Mouse (Mus musculus) cerebellum, adult 9-11 months (tissue): Measurements from ENCODE around the gene Tbc1d25.
A peak's percentile ranks its signal among the peaks of the same experiment; 100 is the strongest.

ENCODE experiments used
- DNase-seq: peaks from one replicate; pipeline ENCODE4 v3.0.0; 2022

Tbc1d25 gene

DNA sequence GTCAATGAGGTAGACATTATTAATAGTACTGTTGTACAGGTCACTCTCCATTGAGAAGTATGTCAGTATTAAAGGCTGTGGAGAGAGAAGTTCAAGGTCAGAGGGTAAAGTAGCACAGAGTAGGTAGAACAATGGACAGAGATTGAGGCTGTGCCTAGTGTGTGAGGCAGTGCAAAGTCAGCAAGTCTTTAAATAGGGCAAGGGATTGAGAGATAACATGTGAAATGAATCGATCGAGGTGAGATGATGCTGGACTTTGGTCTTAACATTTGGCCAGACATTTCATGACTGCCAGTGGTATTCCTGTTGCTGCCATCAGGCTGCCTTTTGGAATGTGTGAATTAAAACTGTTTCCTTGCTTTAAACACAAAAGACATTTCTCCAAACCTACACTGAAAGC is 2.9 kb upstream of the Tbc1d25 start:
- no peak for DNase-seq

DNA sequence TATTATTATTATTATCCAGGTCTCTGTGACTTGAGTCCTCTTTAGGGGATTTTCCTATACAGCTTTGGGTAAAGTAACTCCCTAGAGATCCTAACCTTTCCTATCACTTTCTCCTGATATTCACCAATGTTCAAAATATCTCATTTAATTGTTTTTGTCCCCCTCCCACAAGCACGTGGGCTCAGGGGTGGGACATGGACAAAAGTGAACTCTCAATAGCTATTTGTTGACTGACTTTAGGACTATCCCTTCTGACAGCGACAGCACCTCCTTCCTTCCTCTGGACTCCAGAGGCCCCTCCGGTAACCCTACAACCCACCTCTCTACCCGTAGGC is 845 bp downstream of the Tbc1d25 start:
- DNase-seq: no peak

DNA sequence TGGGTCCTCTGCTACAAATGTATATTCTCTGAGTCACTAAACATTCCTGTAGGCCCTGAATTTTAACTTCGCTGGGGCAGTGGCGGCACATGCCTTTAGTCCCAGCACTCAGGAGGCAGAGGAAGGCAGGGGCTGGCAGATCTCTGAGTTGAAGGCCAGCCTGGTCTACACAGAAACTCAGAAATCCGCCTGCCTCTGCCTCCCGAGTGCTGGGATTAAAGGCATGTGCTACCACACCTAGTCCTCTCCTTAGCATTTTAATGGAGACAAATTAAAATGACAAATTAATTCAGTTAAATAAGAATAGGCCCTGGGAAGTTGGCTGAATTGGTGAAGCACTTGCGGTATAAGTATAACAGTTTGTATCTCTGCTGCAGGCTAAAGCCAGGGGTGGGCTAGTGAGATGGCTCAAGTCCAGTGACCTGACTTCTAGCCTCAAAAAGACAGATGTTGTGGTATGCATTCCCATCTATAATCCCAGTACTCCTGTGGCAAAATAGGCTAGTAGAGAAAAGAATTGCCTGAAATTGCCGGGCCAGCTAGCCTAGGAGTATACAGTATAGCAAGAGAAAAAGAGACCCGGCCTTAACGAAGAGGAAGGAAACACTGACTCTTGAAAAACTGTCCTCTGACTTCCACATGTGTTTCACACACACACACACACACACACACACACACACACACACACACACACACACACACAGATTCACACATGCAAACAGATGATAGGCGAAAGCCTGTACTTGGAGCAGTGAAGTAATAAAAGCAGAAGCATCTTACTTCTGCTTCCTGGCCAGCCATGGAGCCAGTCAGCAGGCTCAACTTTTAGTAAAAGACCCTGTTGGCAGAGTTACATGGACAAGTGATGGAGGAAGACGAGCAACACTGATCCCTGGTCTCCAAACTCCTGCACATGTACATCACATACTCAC is 8.0 kb downstream of the Tbc1d25 start:
- DNase-seq: no peak

DNA sequence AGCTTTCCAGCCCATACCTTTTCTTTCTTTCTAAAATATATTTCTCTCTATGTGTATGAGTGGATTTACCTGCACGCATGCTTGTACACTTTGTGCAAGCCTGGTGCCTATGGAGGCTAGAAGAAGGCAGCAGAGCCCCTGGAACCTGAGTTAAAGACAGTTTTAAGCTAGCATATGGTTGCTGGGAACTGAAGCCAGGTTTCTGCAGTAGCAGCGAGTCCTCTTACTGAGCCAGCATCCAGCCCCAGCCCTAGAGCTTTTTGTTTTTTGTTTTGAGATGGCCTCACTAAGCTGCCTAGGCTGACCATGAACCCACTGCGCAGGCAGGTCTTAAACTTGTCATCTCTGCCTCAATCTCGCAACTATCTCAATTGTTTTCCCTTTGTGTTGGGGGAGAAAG is 11.5 kb downstream of the Tbc1d25 start:
- DNase-seq: peak; percentile 51

DNA sequence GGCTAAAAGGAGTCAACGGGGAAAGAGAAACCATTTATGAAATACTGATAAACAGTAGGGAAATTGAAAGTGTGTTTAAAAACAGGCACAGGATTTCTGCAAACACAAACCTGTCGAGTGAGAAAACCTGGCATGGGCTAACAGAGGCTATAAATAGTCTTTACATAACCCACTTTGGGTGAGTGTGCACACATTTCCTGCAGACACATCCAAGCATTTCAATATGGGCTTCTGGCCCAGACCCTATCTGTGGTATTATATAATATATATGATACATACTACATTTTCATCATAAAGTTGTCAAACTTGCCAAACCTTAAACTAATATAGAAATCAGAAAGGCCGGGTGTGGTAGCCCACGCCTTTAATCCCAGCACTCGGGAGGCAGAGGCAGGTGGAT is 12.9 kb downstream of the Tbc1d25 start:
- peak; percentile 70 for DNase-seq

DNA sequence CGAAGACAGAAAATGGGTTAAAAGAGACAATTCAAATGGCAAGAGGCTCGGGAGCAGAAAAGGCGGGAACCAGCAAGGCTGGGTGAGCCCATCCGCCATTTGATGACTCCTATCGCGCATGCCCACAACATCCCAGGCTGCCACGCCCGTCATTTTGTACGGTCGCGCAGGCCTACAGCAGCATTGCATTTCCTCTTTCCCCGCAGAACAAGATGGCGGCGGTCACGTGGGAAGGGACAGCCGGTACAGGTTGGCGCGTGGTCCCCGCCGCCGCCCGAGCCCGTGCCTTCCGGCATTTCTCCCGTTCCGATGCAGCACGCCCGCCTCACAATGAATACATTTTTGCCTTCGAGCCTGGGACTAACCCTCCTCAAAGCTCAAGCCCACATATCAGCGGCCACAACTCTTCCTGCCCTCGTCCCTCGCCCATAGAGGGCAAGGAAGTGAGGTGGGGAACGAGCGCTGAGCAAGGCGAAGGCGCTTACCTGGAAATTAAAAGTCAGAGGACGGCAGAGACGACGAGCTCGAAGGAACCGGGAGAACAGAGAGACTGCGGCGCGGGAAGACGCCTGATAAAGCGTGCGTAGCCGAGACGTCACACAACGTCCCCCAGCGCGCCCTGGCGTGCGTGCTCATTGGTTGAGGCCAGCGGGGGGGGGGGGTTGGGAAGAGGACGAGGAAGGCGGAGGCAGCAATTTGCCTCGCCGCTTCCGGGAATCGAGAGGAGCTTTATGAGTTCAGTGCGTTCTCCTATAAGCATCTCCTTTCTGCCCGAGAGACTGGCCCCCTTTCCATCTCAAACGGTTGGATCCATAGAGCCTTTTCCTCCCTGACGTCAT is 30.6 kb downstream of the Tbc1d25 start, which contains the start of gene Rbm3:
Rbm3 (minus strand) TSS at position 728 of the 839 bp plus-strand sequence.
- DNase-seq: peak; percentile 90

DNA sequence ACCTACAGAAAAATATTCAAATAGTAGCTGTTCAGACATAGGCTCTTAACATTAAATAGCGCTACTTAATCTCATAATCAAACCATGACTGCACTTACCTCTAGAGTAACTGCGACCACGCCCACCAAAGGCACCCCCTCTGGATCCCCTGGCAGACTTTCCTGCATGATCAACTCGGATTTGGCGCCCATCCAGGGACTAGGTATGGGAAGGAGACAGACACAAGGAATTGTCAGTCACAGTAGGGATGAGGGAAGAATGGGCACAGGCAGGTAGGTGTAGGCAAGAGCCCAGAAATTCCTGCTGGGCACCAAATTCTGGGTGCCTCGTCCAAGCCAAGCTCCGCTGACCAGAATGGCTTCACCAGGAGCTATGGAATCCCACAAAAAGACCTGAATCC is 32.2 kb downstream of the Tbc1d25 start:
- DNase-seq: peak; percentile 47

DNA sequence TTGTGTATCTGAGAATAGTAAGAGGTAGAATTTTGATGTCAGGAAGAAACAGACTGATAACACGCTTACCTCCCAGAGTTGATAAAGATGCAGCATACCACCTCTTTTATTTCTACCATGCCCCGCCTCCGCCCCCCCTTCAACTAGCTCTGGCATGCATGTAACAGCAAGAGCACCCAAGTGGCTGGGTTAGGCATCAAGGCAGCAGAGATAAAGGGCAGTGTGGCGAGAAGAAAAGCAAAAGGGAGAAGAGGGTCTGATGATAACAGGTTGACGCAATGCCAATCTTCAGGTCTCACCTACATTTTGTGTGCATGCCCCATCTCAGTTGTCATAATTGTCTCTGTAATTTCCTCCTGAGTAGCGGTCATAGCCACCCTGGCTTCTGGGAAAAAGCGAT is 33.0 kb downstream of the Tbc1d25 start:
- DNase-seq: no peak

DNA sequence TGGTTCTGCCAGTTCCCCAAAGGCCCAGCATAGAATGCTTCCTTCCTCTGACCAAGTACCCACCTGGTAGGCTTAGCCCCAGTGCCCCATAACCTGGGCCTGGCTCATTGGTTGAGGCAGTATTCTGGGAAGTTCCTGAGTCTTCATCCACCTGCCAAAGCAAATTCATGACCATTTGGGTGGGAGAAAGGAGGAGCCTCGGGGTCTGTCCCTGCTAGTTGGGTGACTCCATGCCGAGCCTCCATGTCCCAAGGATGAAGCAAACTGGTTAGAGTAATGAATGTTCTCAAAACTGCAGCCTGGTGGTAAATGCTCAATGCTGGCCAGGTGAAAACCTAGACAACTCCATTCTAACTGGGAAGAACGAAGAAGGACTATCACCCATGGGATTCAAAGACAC is 34.9 kb downstream of the Tbc1d25 start:
- no peak for DNase-seq

DNA sequence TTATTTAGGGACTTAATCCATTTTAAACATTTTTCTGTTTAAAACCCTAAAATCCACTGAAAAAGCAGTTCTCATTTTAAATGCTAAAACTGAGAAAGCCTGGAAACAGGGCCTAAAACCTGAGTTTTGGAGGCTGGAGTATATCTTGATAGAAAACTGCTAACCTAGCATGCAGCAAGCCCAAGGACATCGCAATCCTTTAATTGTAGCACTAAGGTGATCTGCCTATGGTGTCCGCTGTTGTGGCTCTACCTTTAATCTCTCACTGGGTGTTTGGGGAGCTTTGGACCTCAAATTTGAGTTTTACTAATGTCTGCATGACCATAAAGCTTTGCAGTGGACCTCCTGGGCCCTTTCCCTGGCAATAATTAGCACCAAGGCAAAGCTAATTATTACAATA is 35.5 kb downstream of the Tbc1d25 start:
- no peak for DNase-seq

DNA sequence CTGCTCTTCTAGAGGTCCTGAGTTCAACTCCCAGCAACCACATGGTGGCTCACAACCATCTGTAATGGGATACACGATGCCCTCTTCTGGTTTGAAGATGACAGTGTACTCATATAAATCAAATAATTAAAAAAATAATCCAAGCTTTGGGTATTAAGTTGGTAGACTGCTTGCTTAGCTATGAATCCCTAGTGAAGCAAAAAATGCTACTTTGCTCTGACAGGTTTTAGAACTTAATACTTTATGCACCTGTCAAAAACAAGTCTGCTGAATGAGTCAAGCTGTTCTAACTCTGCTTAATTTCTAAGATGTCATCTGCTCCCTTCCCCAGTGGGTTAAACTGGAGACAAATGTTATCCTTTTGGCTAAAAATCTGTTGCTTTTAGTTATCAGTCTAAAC is 36.5 kb downstream of the Tbc1d25 start:
- no peak for DNase-seq

DNA sequence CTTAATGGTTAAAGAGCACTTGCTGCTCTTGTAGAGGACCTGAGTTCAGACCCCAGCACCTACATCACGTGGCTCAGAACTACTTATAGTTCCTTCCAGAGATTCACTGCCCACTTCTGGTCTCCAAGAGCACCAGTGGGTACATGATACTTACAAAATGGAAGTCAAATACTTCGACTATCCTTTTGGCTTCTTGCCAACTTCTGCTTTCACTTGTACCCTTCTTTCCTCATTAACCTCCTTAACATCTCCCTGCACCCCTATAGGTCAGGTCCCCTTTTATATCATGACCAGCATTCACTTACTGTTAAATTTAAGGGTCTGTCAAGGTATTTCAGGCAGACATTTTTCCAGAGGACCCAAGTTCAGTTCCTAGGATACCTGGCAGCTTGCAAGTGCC is 40.1 kb downstream of the Tbc1d25 start:
- no peak for DNase-seq

DNA sequence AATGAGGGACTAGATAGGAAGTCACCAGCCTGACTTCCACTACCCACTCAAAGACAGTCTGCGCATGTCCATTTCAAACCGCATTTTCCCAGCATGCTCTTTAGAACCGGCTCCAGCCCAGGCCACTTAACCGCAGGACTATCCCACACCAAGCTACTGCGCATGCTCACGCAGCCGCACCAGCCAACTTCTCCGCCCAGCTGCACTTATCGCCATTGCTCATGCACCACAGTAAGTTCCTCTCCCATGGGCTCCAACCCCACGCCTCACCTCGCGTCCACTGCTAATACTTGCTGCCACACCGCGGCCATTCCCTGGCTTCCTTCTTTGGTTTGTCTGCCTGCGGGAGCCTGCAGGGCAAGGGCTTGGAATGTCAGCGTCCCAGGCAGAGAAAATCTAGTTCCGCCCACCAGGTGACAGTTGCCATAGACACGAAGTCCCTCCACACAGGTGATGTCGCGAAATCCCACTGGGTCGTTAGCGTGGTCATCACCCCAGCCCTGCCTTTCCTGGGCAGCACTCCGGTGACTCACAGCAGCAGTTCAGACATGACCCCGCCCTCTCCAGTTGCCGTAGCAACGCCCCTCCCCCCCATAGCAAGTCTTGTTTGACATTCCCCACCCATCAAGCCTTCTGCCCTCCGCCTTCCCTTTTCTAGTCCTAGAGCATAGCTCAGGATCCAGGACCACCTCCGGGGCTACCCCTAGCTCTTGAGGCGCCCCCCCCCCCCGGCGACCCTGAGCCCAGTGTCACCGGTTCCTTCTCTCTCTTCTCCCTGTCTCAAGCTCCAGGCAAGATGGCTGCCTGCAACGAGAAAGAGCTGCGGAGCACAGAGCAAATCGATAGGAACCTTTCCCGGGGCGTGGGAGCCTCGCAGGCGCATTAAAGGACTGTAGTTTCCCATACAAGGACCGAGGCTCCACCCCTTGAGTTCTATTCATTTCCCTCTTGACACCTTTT is 43.7 kb downstream of the Tbc1d25 start, which contains the start of gene Wdr13:
Wdr13 (minus strand) TSS at position 876 of the 960 bp plus-strand sequence.
- DNase-seq: peak; percentile 94

DNA sequence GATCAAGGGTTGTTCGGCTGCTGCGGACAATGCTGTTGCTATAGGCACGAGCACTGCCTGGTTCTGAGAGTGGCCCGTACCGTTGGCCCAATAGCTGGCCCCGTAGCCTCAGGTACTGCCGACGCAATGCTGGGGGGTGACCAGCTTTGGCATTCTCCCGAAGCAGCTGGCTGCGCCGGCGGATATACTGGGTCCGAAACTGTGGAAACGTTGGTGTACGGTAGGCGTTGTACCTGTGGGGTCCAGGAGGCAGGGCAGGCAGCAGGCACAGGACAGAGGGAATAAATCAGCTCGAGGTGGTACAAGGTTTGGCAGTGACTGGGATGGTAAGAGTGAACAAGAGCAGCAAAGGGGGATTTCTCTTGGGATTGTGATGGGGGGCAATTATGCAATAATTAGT is 44.6 kb downstream of the Tbc1d25 start:
- peak; percentile 52 for DNase-seq

DNA sequence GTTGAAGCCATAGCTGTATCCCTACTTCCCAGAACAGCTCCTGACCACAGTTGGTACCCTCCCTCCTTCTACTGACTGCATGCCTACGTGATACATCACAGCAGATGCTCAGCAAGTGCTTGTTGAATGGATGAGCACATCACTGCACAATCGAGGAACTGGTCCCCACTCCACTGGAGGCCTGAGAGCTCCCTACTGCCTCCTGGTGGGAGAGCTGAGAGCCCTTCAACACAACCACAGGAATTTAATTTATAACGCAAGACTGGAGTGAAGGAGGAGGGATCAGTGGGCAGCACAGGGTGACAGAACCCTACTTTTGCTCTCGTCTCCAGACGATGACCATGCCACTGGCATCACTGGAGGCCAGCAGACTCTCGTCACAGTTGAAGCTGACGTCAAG is 50.7 kb downstream of the Tbc1d25 start:
- no peak for DNase-seq

DNA sequence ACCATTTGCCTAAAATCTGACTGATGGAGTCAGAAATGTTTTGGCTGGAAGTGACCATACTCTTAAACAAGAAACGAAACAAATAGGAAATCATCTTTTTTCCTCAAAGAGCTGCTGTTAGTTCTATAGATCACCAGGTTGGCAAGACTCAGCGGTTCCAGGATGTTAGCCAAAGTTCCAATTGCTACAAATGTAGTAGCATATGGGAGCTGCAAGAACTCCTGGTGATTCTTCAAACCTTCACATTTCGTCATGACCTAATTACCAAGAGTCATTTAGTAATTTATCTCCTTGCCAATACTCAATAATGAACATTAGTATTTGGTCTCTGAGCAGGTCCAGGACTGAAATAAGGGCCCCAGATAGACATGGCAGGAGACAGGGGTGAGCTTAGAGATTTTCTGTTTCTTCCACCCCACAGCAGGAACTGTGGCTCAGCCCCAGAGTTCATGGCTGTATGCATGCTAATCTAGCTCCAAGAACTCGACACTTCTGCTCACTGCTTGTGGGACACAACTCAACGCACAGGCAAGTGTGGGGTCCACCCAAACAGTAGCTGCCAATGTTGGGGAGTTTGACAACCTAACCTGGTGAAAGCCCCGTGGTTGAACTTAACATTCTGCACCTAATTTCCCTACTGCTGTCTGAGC is 52.0 kb downstream of the Tbc1d25 start:
- peak; percentile 77 for DNase-seq

DNA sequence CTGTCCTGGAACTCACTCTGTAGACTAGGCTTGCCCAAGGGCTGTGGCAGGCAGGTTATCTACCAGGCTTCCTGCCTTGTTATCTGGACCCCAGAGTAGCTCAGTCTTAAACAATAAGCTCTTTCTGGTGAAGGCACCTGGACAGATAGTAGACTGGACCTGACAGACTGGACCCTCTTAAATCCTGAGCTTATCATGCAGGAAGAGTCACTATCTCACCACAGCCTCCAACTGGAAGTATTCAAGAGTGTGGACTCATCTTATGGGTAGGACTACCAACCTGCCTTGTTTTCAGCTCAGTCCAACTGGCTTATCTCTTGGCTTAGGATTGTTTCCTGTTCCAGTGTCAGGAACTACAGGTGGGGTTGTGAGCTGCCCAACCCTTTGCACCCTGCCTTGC is 58.7 kb downstream of the Tbc1d25 start:
- DNase-seq: no peak

DNA sequence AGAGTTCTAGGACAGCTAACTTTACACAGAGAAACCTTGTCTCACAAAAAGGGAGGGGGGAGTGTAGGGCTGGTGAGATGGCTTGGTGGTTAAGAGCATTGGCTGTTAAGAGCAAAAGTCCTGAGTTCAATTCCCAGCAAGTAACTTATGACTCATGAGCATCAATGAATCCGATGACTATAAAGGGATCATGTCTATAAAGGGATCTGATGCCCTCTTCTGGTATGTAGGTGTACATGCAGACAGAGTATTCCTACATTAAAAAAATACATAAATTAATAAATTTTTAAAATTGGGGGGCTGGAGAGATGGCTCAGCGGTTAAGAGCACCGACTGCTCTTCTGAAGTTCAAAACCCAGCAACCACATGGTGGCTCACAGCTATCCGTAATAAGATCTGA is 60.7 kb downstream of the Tbc1d25 start:
- DNase-seq: no peak

DNA sequence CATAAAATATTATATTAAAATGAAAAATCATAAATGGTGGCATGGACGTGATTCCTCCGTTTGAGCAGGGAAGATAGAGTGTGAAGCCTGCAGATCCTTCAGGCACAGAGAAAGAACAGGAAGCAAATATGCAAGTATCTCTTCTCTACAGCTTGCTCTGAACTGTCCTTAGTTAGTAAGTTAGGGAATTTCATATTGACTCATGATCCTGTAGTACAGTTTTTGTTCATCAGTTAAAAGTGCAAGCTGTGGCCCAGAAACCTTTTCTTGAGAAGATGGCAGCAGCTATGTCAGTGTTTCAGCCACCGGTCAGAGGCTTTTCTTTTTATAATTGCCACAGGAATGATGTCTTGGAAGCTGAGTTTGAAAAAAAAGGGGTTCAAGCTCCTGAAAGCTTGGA is 71.0 kb downstream of the Tbc1d25 start:
- DNase-seq: no peak
